Mouse (Mus musculus) ES-Bruce4 (cell line): ENCODE data around the gene Abhd8. TPM values are rescaled to one million over a fixed set of nuclear protein-coding genes. Genes with fewer than 3 reads are reported as not detected.
"Not testable (repeated sequence)": the region's sequence is repeated elsewhere in the genome, so short reads cannot be mapped to it uniquely, and the experiment has no call there.

Experiments used
- H3K27ac ChIP-seq: 2 replicates; pipeline ENCODE4 v1.5.1; 2012; ENCODE audit warnings: low read length, inconsistent platforms; ENCODE audit not compliant: insufficient read depth
- H3K27me3 ChIP-seq: 2 replicates; pipeline ENCODE4 v1.6.1; 2012; ENCODE audit warnings: mild to moderate bottlenecking, low read length, inconsistent platforms; ENCODE audit not compliant: control insufficient read depth, poor library complexity, insufficient read depth, severe bottlenecking
- H3K36me3 ChIP-seq: 2 replicates; pipeline ENCODE4 v1.6.1; 2012; ENCODE audit warnings: inconsistent platforms, mild to moderate bottlenecking, low read length, moderate library complexity; ENCODE audit not compliant: control insufficient read depth, poor library complexity, insufficient read depth, severe bottlenecking
- H3K4me1 ChIP-seq: one replicate; pipeline ENCODE4 v1.8.1; 2011; ENCODE audit warnings: low read length; ENCODE audit not compliant: control insufficient read depth, insufficient read depth
- H3K4me3 ChIP-seq: 2 replicates; pipeline ENCODE4 v1.5.1; 2011; ENCODE audit warnings: low read depth, mild to moderate bottlenecking, low read length
- H3K9ac ChIP-seq: 2 replicates; pipeline ENCODE4 v1.6.1; 2012; ENCODE audit warnings: low read depth, mild to moderate bottlenecking, inconsistent platforms; ENCODE audit not compliant: poor library complexity, severe bottlenecking
- H3K9me3 ChIP-seq: replicated peaks from 2 replicates; pipeline ENCODE4 v1.6.1; 2012; ENCODE audit warnings: mild to moderate bottlenecking, low read length, inconsistent platforms; ENCODE audit not compliant: control insufficient read depth, poor library complexity, insufficient read depth, severe bottlenecking
- CTCF ChIP-seq: IDR thresholded peaks from one replicate; pipeline ENCODE4 v1.8.1; 2011; ENCODE audit warnings: low read depth, low read length
- EP300 ChIP-seq: IDR thresholded peaks from 2 replicates; pipeline ENCODE4 v1.6.1; 2011; ENCODE audit warnings: low read depth, low read length; ENCODE audit not compliant: insufficient read depth
- POLR2A ChIP-seq: IDR thresholded peaks from one replicate; pipeline ENCODE4 v1.8.1; 2011; ENCODE audit warnings: low read length; ENCODE audit not compliant: insufficient read depth
- polyA plus RNA-seq: library from polyadenylated mRNA; stranded (reverse); fragments of >200 nt; gene quantifications from 2 replicates; pipeline ENCODE4 v1.2.4, GENCODE M21; 2011; ENCODE audit warnings: low read depth; ENCODE audit not compliant: missing spikeins, insufficient read depth, insufficient read length

The Abhd8 gene
- polyA plus RNA-seq, 1 experiment, result 10.1 TPM

GRCm38 (mm10) chr8:71445096-71445495 is 18.4 kb downstream of the Abhd8 start:
- Histone ChIP-seq H3K9me3 (peaks cover 39% of the 10 kb centered on the region), H3K36me3 (no peaks in the 10 kb centered on the region), H3K27ac (no peak overlapping the region), H3K27me3 (no peaks in the 10 kb centered on the region), H3K9ac (no peak overlapping the region), H3K4me3 (no peak overlapping the region), H3K4me1 (no peaks in the 10 kb centered on the region)
- no peak for TF ChIP-seq EP300
- no peak for TF ChIP-seq CTCF
- TF ChIP-seq POLR2A, result no peak

GRCm38 (mm10) chr8:71441404-71441803 is 22.1 kb downstream of the Abhd8 start:
- H3K4me3 ChIP-seq, result no peak overlapping the region
- no peaks in the 10 kb centered on the region for H3K4me1 ChIP-seq
- no peak overlapping the region for H3K27ac ChIP-seq
- no peaks in the 10 kb centered on the region for H3K36me3 ChIP-seq
- no peak overlapping the region for H3K9ac ChIP-seq
- H3K27me3 ChIP-seq, result no peaks in the 10 kb centered on the region
- TF ChIP-seq POLR2A (no peak), CTCF (no peak), EP300 (no peak)
- H3K9me3 ChIP-seq, result peaks cover 8% of the 10 kb centered on the region

GRCm38 (mm10) chr8:71437041-71437440 is 26.4 kb downstream of the Abhd8 start:
- Histone ChIP-seq H3K4me1 (no peaks in the 10 kb centered on the region), H3K27ac (no peak overlapping the region), H3K27me3 (no peaks in the 10 kb centered on the region; the same call in 1 of the 2 replicates), H3K9me3 (no peaks in the 10 kb centered on the region), H3K36me3 (no peaks in the 10 kb centered on the region), H3K4me3 (no peak overlapping the region), H3K9ac (no peak overlapping the region)
- no peak for TF ChIP-seq EP300

- H3K4me1 ChIP-seq, H3K9ac ChIP-seq, H3K36me3 ChIP-seq, H3K27me3 ChIP-seq, H3K27ac ChIP-seq, H3K4me3 ChIP-seq, H3K9me3 ChIP-seq: not testable (repeated sequence)
Measured at GRCm38 (mm10) chr8:71432935-71433334, 30.5 kb downstream of the Abhd8 start.

GRCm38 (mm10) chr8:71422121-71422520 is 41.3 kb downstream of the Abhd8 start:
- Histone ChIP-seq H3K27ac (no peak overlapping the region), H3K9ac (no peak overlapping the region), H3K27me3 (no peaks in the 10 kb centered on the region; the same call in 1 of the 2 replicates), H3K36me3 (no peaks in the 10 kb centered on the region), H3K4me1 (no peaks in the 10 kb centered on the region), H3K4me3 (no peak overlapping the region), H3K9me3 (peaks cover 14% of the 10 kb centered on the region)
- TF ChIP-seq EP300 (no peak), POLR2A (no peak), CTCF (no peak)

- Histone ChIP-seq H3K27me3 (no peaks in the 10 kb centered on the region), H3K9ac (no peak overlapping the region), H3K4me1 (no peaks in the 10 kb centered on the region), H3K27ac (no peak overlapping the region), H3K4me3 (no peak overlapping the region), H3K9me3 (no peaks in the 10 kb centered on the region), H3K36me3 (peaks cover 24% of the 10 kb centered on the region)
- TF ChIP-seq POLR2A, result no peak
- no peak for TF ChIP-seq EP300
- TF ChIP-seq CTCF, result no peak
Measured at GRCm38 (mm10) chr8:71411535-71412273, 51.8 kb downstream of the Abhd8 start.

- Histone ChIP-seq H3K4me1 (peaks cover 7% of the 10 kb centered on the region), H3K9ac (no peak overlapping the region), H3K36me3 (peaks cover 24% of the 10 kb centered on the region), H3K27me3 (no peaks in the 10 kb centered on the region), H3K9me3 (no peaks in the 10 kb centered on the region), H3K27ac (no peak overlapping the region), H3K4me3 (no peak overlapping the region)
- TF ChIP-seq EP300, result no peak
- TF ChIP-seq POLR2A, result no peak
- TF ChIP-seq CTCF, result no peak
Measured at GRCm38 (mm10) chr8:71408231-71408630, 55.2 kb downstream of the Abhd8 start.
